Mouse (Mus musculus): ENCODE data around the gene 2310022B05Rik. TPM values are rescaled to one million over a fixed set of nuclear protein-coding genes. Genes with fewer than 3 reads are reported as not detected.

2310022B05Rik gene
- polyA plus RNA-seq, 1 experiment from 2014 or later, result 9.4 TPM

DNA sequence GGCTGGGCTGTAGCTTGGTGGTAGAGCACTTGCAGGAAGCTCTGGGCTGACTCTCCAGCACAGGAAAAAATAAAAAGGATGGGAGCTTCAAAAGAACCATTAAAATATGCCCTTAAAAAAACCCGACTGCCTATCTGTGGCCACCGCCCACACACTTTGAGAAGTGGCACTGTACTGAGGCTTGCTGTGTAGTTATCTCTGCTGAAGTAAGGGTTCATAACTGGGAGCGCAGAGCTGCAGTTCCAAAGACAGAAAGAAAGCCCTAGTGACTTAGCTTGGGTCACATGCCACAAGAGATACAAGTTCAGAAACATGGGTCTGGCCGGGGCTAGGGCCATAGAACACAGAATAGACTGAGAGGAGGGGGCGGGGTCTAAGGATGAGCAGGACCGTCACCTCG, 5.2 kb downstream of the 2310022B05Rik start:
- H3K9ac ChIP-seq, result 0 out of 2 replicates have a peak overlapping the region, but pooled peaks have one; percentile 0
- H3K27me3 ChIP-seq (replicated peaks), result no peaks in the 10 kb centered on the region
- 38% methylated on average over 7 of the region's 7 CpGs for WGBS (ENCODE audit: insufficient replicate concordance)
- H3K4me2 ChIP-seq, result peak overlapping the region; percentile 53
- H3K9me3 ChIP-seq (replicated peaks), result no peaks in the 10 kb centered on the region
- H3K36me3 ChIP-seq, result peaks cover 3% of the 10 kb centered on the region; the same call in 1 of the 2 replicates
- ATAC-seq, result peak; percentile 90
- H3K4me3 ChIP-seq, result peak overlapping the region; percentile 1; the same call in 1 of the 2 replicates
- peak overlapping the region; percentile 82 for H3K27ac ChIP-seq
- peaks cover 88% of the 10 kb centered on the region for H3K4me1 ChIP-seq

DNA sequence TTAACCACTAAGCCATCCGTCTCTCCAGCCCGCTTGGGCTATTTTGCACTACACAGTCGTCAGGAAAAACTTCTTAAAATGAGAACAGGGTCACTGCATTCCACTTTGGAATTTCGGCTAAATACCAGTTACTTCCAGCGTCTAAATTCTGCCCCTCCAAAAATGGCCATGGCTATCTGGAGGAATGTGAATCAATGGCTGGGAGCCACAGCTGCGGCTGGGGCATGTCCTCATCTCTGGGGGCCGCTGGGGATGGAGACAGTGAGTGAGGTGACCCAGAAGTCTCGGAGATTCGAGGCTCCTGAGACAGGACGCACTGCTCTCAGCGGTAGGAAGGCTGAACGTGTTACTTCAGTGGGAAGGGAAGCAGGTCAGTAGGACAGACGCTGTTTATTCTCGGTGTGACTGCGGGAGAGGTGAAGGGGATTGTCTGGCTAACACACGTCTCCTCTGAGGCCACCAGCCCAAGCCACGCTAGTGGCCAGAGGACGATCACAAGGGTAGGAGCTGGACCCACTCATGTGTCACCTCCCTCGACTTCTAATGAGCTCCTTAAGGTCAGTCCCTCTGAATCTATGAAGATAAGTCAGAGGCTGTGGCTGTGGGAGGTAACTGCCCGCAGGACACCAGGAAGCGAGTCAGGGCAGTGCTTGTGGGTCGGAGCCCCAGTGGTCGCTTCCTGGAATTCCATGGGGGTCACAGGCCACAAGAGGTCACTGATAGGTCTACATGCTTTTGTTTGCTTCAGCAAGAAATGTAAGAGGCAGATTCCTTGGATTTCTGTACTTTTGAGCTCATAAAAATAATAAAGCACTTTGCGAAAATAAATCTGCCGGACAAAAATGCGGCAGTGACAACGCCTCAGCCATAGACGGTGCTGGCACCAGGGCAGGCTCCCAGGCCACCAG, 9.3 kb downstream of the 2310022B05Rik start:
- no peak overlapping the region for H3K4me3 ChIP-seq
- H3K9me3 ChIP-seq (replicated peaks), result no peaks in the 10 kb centered on the region
- H3K9ac ChIP-seq, result no peak overlapping the region
- no peak for ATAC-seq
- 64% methylated on average over 28 of the region's 28 CpGs for WGBS (ENCODE audit: insufficient replicate concordance)
- H3K36me3 ChIP-seq, result peaks cover 16% of the 10 kb centered on the region; the same call in 1 of the 2 replicates
- H3K27ac ChIP-seq, result peak overlapping the region; percentile 36
- H3K27me3 ChIP-seq (replicated peaks), result no peaks in the 10 kb centered on the region
- no peak overlapping the region for H3K4me2 ChIP-seq
- peaks cover 62% of the 10 kb centered on the region for H3K4me1 ChIP-seq

DNA sequence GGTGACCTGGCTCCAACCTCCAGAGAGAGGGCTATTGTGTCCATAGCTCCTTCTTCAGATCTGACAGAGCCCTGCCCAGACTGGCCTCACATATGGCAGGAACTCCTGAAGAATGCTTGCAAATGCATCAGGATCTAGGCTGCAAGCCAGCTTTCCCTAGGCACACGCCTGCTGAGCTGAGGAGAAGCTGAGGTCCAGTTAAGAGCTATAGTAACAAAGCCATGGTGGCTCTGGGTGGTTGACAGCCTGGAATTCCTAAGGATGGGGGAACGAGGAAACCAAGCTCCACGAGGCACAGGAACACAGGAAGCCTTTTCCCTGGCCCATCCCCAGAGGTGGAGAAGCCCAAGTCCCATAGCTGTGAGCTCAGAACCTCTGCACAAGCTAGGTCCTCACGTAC, 10.6 kb downstream of the 2310022B05Rik start:
- Histone ChIP-seq H3K4me1 (peaks cover 57% of the 10 kb centered on the region), H3K27me3 (replicated peaks) (no peaks in the 10 kb centered on the region), H3K27ac (peak overlapping the region; percentile 55), H3K4me2 (no peak overlapping the region), H3K4me3 (no peak overlapping the region), H3K9ac (no peak overlapping the region), H3K9me3 (replicated peaks) (no peaks in the 10 kb centered on the region), H3K36me3 (peaks cover 16% of the 10 kb centered on the region; the same call in 1 of the 2 replicates)
- 44% methylated on average over 4 of the region's 4 CpGs for WGBS (ENCODE audit: insufficient replicate concordance)
- ATAC-seq, result peak; percentile 17; the same call in 1 of the 2 replicates

DNA sequence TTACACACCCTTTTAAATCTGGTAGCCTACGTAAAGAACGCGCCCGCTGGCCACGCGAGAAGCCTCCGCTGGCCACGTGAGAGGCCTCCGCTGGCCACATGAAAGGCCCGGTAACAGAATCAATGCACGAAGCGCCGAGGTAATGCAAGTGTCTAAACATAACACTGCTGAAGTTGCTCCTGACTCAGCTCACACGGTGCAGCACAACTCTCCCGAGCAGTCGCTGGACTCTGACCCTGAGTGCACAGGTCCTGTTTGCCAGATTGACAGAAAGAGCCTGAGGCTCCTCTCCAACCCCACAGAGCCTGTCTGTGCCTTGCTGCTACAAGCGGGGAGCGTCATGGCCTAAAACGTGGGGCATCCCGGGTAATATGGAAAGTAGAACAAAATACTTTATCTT, 11.4 kb downstream of the 2310022B05Rik start:
- Histone ChIP-seq H3K9ac (no peak overlapping the region), H3K9me3 (replicated peaks) (no peaks in the 10 kb centered on the region), H3K36me3 (peaks cover 16% of the 10 kb centered on the region; the same call in 1 of the 2 replicates), H3K4me2 (no peak overlapping the region), H3K4me3 (no peak overlapping the region), H3K27me3 (replicated peaks) (no peaks in the 10 kb centered on the region), H3K4me1 (peaks cover 49% of the 10 kb centered on the region), H3K27ac (peak overlapping the region; percentile 53)
- WGBS (ENCODE audit: insufficient replicate concordance), result 81% methylated on average over 20 of the region's 20 CpGs
- 0 out of 2 replicates have a peak, but pooled peaks have one; percentile 50 for ATAC-seq

DNA sequence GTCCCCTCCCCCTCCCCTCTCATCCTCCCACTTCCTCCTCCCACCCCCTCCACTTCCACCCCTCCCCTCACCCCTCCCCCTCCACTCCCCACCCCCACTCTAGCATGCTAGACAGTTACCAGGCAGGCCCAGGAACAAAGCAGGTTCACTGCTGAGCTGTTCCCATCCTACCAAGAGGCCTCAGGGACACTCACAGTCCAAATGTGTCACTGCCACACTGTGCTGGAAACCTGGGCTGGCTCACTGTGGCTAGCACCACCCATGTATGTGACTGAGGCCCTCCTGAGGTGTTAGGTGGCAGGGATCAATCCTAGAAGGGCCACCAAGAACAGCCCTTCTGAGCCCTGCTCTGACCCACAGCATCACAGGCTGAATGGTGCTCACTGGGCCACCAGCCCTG, 14.9 kb downstream of the 2310022B05Rik start:
- no peak overlapping the region for H3K4me2 ChIP-seq
- peak; percentile 13; the same call in 1 of the 2 replicates for ATAC-seq
- no peaks in the 10 kb centered on the region for H3K27me3 ChIP-seq (replicated peaks)
- H3K9ac ChIP-seq, result no peak overlapping the region
- H3K27ac ChIP-seq, result no peak overlapping the region
- peaks cover 32% of the 10 kb centered on the region for H3K4me1 ChIP-seq
- no peak overlapping the region for H3K4me3 ChIP-seq
- peaks cover 15% of the 10 kb centered on the region for H3K36me3 ChIP-seq
- H3K9me3 ChIP-seq (replicated peaks), result no peaks in the 10 kb centered on the region

DNA sequence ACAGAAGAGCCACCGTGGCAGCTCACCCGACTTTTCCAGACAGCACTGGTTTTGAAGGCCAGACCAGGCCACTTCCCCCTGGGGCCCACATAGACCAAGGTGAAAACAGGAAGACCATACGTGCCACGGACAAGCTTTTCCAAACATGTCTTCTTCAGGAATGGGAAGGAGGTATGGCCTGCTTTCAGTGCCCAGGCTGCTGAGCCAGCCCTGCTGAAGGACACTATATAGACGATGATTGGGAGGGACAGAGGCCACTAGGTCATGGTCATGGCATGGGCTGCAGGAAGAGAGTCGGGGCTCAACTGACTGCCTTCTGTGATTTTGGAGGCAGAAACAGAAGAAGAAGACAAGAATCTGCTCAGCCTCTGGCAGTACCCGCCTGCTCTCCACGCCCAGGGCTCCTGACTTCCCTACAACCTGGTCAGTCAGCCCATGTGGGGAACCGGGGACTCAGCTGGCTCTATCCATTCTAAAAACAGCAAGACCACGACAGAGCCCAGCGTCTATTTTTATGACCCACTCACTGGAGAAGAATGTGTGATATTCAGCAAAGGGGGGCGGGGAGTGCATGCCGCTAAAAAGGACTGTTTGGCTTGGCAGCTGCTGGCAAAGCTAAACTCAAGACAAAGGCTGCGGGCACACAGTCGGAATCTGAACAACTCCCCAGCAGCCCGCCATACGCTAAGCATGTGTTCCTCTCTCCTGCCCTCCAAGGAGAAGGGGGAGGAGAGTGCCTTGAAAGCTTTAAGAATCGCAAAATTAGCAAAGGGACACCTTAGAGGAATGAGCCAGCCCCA, 19.4 kb downstream of the 2310022B05Rik start:
- no peak overlapping the region for H3K9ac ChIP-seq
- H3K27ac ChIP-seq, result 0 out of 2 replicates have a peak overlapping the region, but pooled peaks have one; percentile 39
- no peaks in the 10 kb centered on the region for H3K9me3 ChIP-seq (replicated peaks)
- peaks cover 25% of the 10 kb centered on the region for H3K36me3 ChIP-seq
- WGBS (ENCODE audit: insufficient replicate concordance), result 64% methylated on average over 18 of the region's 18 CpGs
- H3K4me1 ChIP-seq, result peaks cover 19% of the 10 kb centered on the region
- ATAC-seq, result no peak
- no peak overlapping the region for H3K4me3 ChIP-seq
- H3K4me2 ChIP-seq, result no peak overlapping the region
- no peaks in the 10 kb centered on the region for H3K27me3 ChIP-seq (replicated peaks)

DNA sequence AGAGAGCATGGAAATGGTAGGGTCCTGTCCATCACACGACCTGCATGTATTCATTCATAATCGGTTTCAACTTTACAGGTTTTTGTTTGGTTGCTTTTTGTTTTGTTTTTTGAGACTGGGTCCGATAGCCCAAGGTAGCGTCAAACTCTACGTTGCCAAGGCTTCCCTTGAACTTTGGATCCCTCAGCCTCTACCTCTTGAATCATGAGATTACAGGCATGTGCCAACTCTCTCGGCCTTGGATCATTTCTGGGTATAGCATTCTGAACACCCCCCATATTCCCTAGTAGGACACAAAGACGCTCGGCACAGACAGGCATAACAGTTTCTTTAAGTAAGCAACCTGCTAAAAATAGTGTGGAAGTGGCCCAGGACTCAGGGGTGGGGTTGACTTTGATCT, 21.6 kb downstream of the 2310022B05Rik start:
- no peak for ATAC-seq
- 83% methylated on average over 8 of the region's 8 CpGs for WGBS (ENCODE audit: insufficient replicate concordance)
- H3K4me1 ChIP-seq, result peaks cover 12% of the 10 kb centered on the region
- H3K36me3 ChIP-seq, result peaks cover 45% of the 10 kb centered on the region
- H3K4me3 ChIP-seq, result no peak overlapping the region
- H3K27ac ChIP-seq, result no peak overlapping the region
- H3K9ac ChIP-seq, result no peak overlapping the region
- H3K9me3 ChIP-seq (replicated peaks), result no peaks in the 10 kb centered on the region
- no peaks in the 10 kb centered on the region for H3K27me3 ChIP-seq (replicated peaks)
- H3K4me2 ChIP-seq, result no peak overlapping the region

DNA sequence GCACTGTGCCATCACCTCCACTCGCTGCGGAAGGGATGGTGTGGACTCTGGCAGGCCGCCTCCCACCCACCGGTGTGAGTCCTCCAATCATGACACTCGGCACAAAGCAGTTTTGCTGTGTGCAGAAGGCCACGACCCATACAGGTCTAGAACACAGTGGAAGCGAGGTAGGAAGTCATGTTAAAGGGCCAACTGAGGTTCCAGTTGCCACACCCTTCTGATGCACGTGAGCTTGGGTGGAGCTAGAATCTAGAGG, 28.0 kb downstream of the 2310022B05Rik start:
- no peaks in the 10 kb centered on the region for H3K27me3 ChIP-seq (replicated peaks)
- 66% methylated on average over 8 of the region's 8 CpGs for WGBS (ENCODE audit: insufficient replicate concordance)
- no peak overlapping the region for H3K9ac ChIP-seq
- no peak overlapping the region for H3K4me2 ChIP-seq
- H3K4me3 ChIP-seq, result no peak overlapping the region
- no peaks in the 10 kb centered on the region for H3K4me1 ChIP-seq
- peaks cover 32% of the 10 kb centered on the region for H3K36me3 ChIP-seq
- no peak overlapping the region for H3K27ac ChIP-seq
- no peak for ATAC-seq
- no peaks in the 10 kb centered on the region for H3K9me3 ChIP-seq (replicated peaks)

DNA sequence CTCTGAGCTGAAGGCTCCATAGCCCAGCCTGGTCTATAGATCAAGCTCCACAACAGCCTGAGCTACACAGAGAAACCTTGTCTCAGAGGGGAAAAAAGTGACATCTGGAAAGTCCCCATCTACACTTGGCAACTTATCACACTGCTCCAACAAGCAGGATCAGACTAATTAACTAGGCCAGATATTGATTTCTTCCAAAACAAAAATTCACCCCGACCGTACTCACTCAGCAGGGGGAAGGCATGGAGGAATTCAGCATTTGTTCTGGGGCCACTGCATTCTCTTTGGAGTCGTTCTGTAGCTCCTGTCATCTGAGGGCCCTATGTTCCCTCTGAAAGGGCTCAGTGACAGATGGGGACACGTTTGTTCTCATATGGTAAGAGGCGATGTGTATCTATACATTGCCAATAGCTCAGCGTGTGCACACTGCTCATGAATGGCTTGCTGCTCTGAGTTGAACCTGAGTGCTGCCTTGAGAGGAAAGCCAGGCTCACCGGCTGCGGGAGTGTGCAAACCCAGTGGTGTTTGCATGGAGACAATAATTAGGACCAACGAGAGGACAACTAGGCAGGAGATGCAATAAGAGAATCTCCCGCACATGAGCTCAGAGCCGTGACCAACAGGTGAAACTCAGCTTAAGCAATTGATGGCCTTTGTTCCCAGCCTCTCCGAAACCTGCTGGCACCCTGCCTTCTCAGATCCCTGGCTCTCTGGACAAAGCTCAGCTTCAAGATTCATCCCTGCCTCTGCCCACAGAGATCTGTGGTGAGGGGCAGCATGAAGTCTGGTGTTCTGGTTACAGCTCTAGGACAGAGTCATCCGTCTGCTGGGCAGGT, 28.5 kb downstream of the 2310022B05Rik start:
- no peak for ATAC-seq
- Histone ChIP-seq H3K4me2 (no peak overlapping the region), H3K4me1 (no peaks in the 10 kb centered on the region), H3K9me3 (replicated peaks) (no peaks in the 10 kb centered on the region), H3K36me3 (peaks cover 32% of the 10 kb centered on the region), H3K9ac (no peak overlapping the region), H3K4me3 (no peak overlapping the region), H3K27me3 (replicated peaks) (no peaks in the 10 kb centered on the region), H3K27ac (no peak overlapping the region)
- 76% methylated on average over 13 of the region's 13 CpGs for WGBS (ENCODE audit: insufficient replicate concordance)

DNA sequence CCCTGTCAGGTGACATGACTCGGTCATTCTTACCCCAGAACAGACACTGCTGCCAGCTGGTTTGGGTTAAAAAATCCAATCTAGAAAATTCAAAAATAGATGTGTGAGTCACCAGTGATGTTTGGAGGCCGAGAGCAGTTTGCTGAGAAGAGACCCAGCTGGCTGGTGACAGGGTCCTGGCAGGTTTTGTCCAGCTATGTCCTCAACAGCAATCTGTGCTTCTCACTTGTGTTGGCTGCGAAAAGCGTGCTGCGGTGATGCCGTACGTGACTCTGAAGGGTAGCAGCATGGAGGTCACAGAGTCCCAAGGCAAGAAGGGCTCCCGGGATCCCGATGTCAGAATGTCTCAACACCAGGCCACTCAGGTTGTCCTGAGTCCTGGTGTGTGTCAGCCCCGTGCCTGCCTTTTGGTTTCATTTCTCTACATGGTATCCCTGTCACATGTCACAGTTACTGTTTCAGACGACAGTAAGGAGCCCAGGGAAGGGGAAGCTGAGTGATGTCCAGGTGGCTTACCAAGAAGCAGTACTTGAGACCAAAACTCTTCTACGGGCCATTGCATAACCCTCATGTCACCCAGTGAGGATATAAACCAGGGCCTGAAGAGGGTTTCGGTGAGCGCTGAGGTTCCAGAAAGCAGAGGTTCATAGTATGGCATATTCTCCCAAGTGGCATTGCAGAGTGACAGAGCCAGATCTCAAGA, 30.0 kb downstream of the 2310022B05Rik start:
- H3K9ac ChIP-seq, result no peak overlapping the region
- ATAC-seq, result no peak
- no peaks in the 10 kb centered on the region for H3K27me3 ChIP-seq (replicated peaks)
- H3K4me3 ChIP-seq, result no peak overlapping the region
- no peak overlapping the region for H3K4me2 ChIP-seq
- peaks cover 19% of the 10 kb centered on the region for H3K36me3 ChIP-seq
- H3K9me3 ChIP-seq (replicated peaks), result no peaks in the 10 kb centered on the region
- no peak overlapping the region for H3K27ac ChIP-seq
- no peaks in the 10 kb centered on the region for H3K4me1 ChIP-seq
- 67% methylated on average over 14 of the region's 14 CpGs for WGBS (ENCODE audit: insufficient replicate concordance)

DNA sequence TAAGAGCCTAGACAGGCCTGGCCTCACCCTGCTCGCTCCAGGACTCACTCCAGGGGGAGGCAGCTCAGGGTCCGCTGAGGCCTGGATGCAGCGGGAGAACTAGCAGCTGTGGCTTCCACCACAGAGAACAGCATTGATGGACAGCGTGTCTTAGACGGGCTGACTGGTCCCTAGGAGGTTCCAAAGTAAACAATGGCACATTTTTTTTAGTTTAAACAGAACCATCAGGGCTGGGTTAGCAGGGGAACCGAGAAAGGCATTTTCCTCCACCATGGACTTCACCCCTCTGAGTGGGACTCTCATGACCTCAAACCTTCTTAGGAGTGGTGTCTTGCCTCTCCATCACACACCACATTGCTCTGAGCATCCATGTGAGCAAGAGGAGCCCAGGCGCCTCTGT, 31.2 kb downstream of the 2310022B05Rik start:
- 53% methylated on average over 7 of the region's 7 CpGs for WGBS (ENCODE audit: insufficient replicate concordance)
- Histone ChIP-seq H3K36me3 (peaks cover 8% of the 10 kb centered on the region), H3K27ac (no peak overlapping the region), H3K4me2 (no peak overlapping the region), H3K4me1 (no peaks in the 10 kb centered on the region), H3K4me3 (no peak overlapping the region), H3K9me3 (replicated peaks) (no peaks in the 10 kb centered on the region), H3K27me3 (replicated peaks) (no peaks in the 10 kb centered on the region), H3K9ac (no peak overlapping the region)
- ATAC-seq, result no peak
